Mouse (Mus musculus) heart, embryonic 12.5 days (tissue): ENCODE data around the gene Pigx. TPM values are rescaled to one million over a fixed set of nuclear protein-coding genes. Genes with fewer than 3 reads are reported as not detected.

ENCODE experiments used
- ATAC-seq: fragments of 200-750 bp; cut with Nextera tagmentation; 2 replicates; pipeline ENCODE4 v1.8.0; 2017; ENCODE audit warnings: moderate TSS enrichment, moderate library complexity; ENCODE audit not compliant: insufficient number of reproducible peaks, low FRiP score
- H3K27ac ChIP-seq: fragments of 300-500 bp; sonication (generic); 2 replicates; pipeline ENCODE4 v1.5.1; 2016; ENCODE audit warnings: mild to moderate bottlenecking, moderate library complexity; ENCODE audit not compliant: poor library complexity, severe bottlenecking
- H3K27me3 ChIP-seq: fragments of 300-500 bp; sonication (generic); replicated peaks from 2 replicates; pipeline ENCODE4 v1.6.1; 2016; ENCODE audit warnings: mild to moderate bottlenecking, moderate library complexity
- H3K36me3 ChIP-seq: fragments of 300-500 bp; sonication (generic); 2 replicates; pipeline ENCODE4 v1.6.1; 2016; ENCODE audit warnings: mild to moderate bottlenecking, moderate library complexity
- H3K4me1 ChIP-seq: fragments of 300-500 bp; sonication (generic); replicated peaks from 2 replicates; pipeline ENCODE4 v1.6.1; 2016; ENCODE audit warnings: mild to moderate bottlenecking
- H3K4me2 ChIP-seq: fragments of 300-500 bp; sonication (generic); 2 replicates; pipeline ENCODE4 v1.6.1; 2016; ENCODE audit warnings: mild to moderate bottlenecking, moderate library complexity
- H3K4me3 ChIP-seq: fragments of 300-500 bp; sonication (generic); 2 replicates; pipeline ENCODE4 v1.5.1; 2016; ENCODE audit warnings: mild to moderate bottlenecking
- H3K9ac ChIP-seq: fragments of 300-500 bp; sonication (generic); 2 replicates; pipeline ENCODE4 v1.6.1; 2016; ENCODE audit warnings: mild to moderate bottlenecking, moderate library complexity
- H3K9me3 ChIP-seq: fragments of 300-500 bp; sonication (generic); replicated peaks from 2 replicates; pipeline ENCODE4 v1.6.1; 2016; ENCODE audit warnings: mild to moderate bottlenecking, moderate library complexity
- WGBS: fragments of 180-500 bp; shearing (Covaris S2); methylation state at CpG from one replicate; pipeline ENCODE4 v1.1.7; 2016; 5-methylcytosine and 5-hydroxymethylcytosine counted together
- polyA plus RNA-seq: library from polyadenylated mRNA; unstranded; fragments of >200 nt; fragmentation: Nextera tagmentation; extraction: Ambion mirVana; gene quantifications from 2 replicates; pipeline ENCODE4 v1.2.1, GENCODE M21; 2016

Pigx gene
- polyA plus RNA-seq = 76.0 and 76.1 TPM in 2 replicates

DNA sequence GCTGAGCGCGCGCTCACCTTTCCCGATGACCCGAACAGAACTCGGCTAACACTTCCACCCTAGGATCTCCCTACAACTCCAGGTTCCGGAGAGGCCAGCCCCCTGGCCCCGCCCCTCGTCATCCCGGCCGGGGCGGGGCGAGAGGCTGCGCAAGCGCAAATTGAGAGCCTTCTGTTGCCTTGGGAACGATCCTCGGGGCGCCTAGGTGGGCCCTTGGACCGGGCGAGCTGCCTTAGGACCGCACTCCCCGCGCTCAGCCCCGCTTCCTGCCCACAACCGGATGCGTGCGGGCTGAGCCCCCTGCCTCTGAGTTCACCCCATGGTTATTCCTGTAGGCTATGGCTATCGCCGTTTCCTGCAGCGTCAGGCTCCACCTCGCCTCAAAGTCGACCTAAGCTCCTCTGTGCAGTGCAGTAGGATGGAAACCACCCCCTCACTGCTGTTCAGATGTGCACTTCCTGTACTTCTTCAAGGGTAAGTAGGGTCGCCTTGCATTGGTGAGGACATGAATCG, at the start of gene Pigx, which contains the start of gene Cep19:
Gene Pigx, minus strand, starts transcription at position 103 of the 513 bp plus-strand sequence.
Gene Cep19, plus strand, starts transcription at position 163 of the 513 bp plus-strand sequence.
- ATAC-seq = peak; percentile 94
- Histone ChIP-seq H3K27me3 (no peaks in the 10 kb centered on the region), H3K4me1 (peaks cover 12% of the 10 kb centered on the region), H3K9me3 (no peaks in the 10 kb centered on the region), H3K4me2 (peak within 1 kb of the TSS; percentile 73), H3K9ac (peak within 1 kb of the TSS; percentile 89), H3K36me3 (peaks cover 35% of the 10 kb centered on the region), H3K4me3 (peak within 1 kb of the TSS; percentile 82), H3K27ac (peak within 1 kb of the TSS; percentile 82)
- under 1% methylated on average over 34 of the region's 34 CpGs for WGBS

- no peak overlapping the region for H3K27ac ChIP-seq
- H3K4me3 ChIP-seq = no peak overlapping the region
- WGBS = 64% methylated on average over 12 of the region's 13 CpGs
Measured at GRCm38 (mm10) chr16:32147589-32148207, 48.2 kb upstream of the Pigx start.

GRCm38 (mm10) chr16:32144592-32144991, 45.1 kb upstream of the Pigx start:
- H3K4me2 ChIP-seq = no peak overlapping the region
- no peaks in the 10 kb centered on the region for H3K27me3 ChIP-seq
- H3K27ac ChIP-seq = no peak overlapping the region
- peaks cover 16% of the 10 kb centered on the region for H3K9me3 ChIP-seq
- H3K4me1 ChIP-seq = no peaks in the 10 kb centered on the region
- H3K9ac ChIP-seq = no peak overlapping the region
- no peak for ATAC-seq
- peaks cover 15% of the 10 kb centered on the region for H3K36me3 ChIP-seq
- H3K4me3 ChIP-seq = no peak overlapping the region
- WGBS = 87% methylated on average over 17 of the region's 17 CpGs

More at GRCm38 (mm10) chr16:32147589-32148207, 48.2 kb upstream of the Pigx start:
- Histone ChIP-seq H3K36me3 (peaks cover 15% of the 10 kb centered on the region), H3K9me3 (peaks cover 16% of the 10 kb centered on the region), H3K4me2 (peak overlapping the region; percentile 53), H3K4me1 (no peaks in the 10 kb centered on the region), H3K27me3 (no peaks in the 10 kb centered on the region), H3K9ac (0 out of 2 replicates have a peak overlapping the region, but pooled peaks have one; percentile 20)
- no peak for ATAC-seq

DNA sequence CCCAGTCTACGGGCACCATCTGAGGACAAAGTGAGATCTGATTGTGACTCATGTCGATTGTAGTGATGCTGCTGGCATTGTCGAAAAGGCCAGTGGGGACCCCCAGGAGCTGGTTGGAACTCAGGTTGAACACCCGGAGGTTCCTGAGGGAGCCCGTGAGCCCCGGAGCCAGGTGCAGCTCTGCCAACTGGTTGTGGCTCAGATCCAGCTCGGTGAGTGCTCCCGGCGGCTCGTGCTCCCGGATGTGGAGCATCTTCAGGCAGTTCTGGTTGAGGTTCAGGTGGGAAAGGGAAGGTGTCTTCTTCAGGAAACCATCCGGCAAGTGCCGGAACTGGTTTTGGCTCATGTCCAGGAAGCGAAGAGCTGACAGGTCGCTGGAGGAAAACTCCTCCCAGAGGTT, 44.2 kb upstream of the Pigx start:
- Histone ChIP-seq H3K4me1 (no peaks in the 10 kb centered on the region), H3K36me3 (peaks cover 15% of the 10 kb centered on the region), H3K9me3 (peaks cover 16% of the 10 kb centered on the region), H3K27me3 (no peaks in the 10 kb centered on the region), H3K4me2 (no peak overlapping the region), H3K9ac (no peak overlapping the region), H3K27ac (no peak overlapping the region), H3K4me3 (no peak overlapping the region)
- WGBS = 88% methylated on average over 15 of the region's 15 CpGs
- ATAC-seq = no peak

- no peaks in the 10 kb centered on the region for H3K27me3 ChIP-seq
- ATAC-seq = no peak
- 91% methylated on average over 1 of the region's 1 CpGs for WGBS
Measured at GRCm38 (mm10) chr16:32138954-32139353, 39.4 kb upstream of the Pigx start.

GRCm38 (mm10) chr16:32135842-32136357, 36.4 kb upstream of the Pigx start:
- Histone ChIP-seq H3K4me2 (no peak overlapping the region), H3K4me1 (no peaks in the 10 kb centered on the region), H3K9ac (no peak overlapping the region), H3K9me3 (no peaks in the 10 kb centered on the region), H3K36me3 (no peaks in the 10 kb centered on the region), H3K27ac (no peak overlapping the region), H3K4me3 (no peak overlapping the region), H3K27me3 (no peaks in the 10 kb centered on the region)
- ATAC-seq = no peak
- 78% methylated on average over 7 of the region's 7 CpGs for WGBS

More at GRCm38 (mm10) chr16:32138954-32139353, 39.4 kb upstream of the Pigx start:
- peaks cover 11% of the 10 kb centered on the region for H3K36me3 ChIP-seq
- H3K4me1 ChIP-seq = no peaks in the 10 kb centered on the region
- peaks cover 11% of the 10 kb centered on the region for H3K9me3 ChIP-seq
- no peak overlapping the region for H3K27ac ChIP-seq
- no peak overlapping the region for H3K4me3 ChIP-seq
- H3K4me2 ChIP-seq = no peak overlapping the region
- no peak overlapping the region for H3K9ac ChIP-seq

GRCm38 (mm10) chr16:32133148-32133547, 33.6 kb upstream of the Pigx start:
- Histone ChIP-seq H3K9ac (no peak overlapping the region), H3K4me2 (no peak overlapping the region), H3K27me3 (no peaks in the 10 kb centered on the region), H3K27ac (no peak overlapping the region), H3K9me3 (no peaks in the 10 kb centered on the region), H3K4me3 (no peak overlapping the region), H3K36me3 (no peaks in the 10 kb centered on the region), H3K4me1 (no peaks in the 10 kb centered on the region)
- ATAC-seq = no peak
- WGBS = 79% methylated on average over 3 of the region's 3 CpGs

DNA sequence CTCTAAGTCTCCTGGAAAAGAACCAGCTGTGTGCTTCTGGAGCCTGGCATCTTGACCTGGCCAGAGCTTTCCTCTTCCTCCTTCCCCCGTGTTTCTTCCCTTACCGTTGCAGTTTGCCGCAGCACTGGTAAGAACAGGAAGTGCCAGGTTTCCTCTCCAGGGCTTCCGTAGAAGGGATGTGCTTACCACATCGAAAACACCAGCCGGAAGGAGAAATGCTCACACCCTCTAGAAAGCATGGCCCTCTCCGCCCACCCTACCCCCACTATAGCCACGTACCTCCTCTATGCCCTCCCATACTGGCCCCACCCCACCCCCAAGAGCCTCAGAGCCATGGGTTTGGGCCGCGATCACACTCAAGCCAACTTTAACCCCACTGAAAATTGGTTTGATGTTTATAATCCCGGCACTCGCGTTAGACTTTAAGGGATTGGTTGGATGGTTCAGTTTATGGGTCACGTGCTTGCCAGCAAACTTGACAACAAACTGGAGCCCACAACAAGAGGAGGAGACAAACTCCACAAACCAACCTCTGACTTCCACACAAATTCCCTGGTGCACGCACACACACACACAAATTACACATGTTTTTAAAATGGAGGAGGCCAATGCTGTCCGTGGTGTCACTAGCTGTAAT, 30.8 kb upstream of the Pigx start:
- ATAC-seq = peak; percentile 67
- Histone ChIP-seq H3K36me3 (no peaks in the 10 kb centered on the region), H3K9ac (no peak overlapping the region), H3K9me3 (no peaks in the 10 kb centered on the region), H3K4me1 (no peaks in the 10 kb centered on the region), H3K27me3 (no peaks in the 10 kb centered on the region), H3K27ac (no peak overlapping the region), H3K4me2 (peak overlapping the region; percentile 56), H3K4me3 (peak overlapping the region; percentile 24)
- 54% methylated on average over 16 of the region's 16 CpGs for WGBS

DNA sequence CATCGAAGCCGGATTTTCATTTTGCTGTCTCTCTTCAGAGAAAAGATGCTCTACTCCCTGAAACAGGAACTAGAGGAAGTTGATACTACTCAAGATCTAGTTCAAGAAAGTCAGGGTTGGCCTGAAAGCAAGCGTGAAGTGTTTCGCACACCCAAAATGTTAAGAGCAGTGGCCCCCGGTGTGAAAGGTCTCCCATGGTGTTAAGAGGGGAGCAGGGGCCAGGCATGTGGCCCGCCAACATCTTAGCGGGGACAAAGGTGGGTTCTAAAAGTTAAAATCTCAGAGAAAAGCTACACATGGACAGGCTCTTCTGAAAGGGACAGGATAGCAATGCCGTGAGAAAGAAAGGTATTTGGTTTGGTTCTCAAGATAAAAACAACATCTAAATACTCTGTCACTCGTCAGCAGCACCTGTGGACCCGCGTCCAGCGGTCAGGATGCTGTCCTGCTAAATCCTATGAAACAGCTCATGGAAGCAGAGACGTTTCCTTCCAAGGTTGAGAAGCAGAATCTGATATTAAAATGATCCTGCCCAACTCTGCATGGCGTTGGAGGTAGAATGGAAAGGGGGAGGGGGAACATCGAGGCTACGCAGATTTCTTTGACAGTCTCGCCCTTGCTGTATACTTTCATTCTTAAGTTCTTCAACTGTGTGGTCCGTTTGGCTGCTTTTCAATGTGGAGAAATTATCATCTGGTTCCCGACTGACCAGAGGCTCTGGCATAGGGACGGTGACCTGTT, 30.1 kb upstream of the Pigx start:
- peak overlapping the region; percentile 24 for H3K4me3 ChIP-seq
- H3K27me3 ChIP-seq = no peaks in the 10 kb centered on the region
- ATAC-seq = 0 out of 2 replicates have a peak, but pooled peaks have one; percentile 4
- H3K4me1 ChIP-seq = no peaks in the 10 kb centered on the region
- WGBS = 57% methylated on average over 20 of the region's 20 CpGs
- H3K4me2 ChIP-seq = peak overlapping the region; percentile 56
- H3K27ac ChIP-seq = no peak overlapping the region
- H3K36me3 ChIP-seq = no peaks in the 10 kb centered on the region
- H3K9me3 ChIP-seq = no peaks in the 10 kb centered on the region
- H3K9ac ChIP-seq = no peak overlapping the region

GRCm38 (mm10) chr16:32127046-32127445, 27.5 kb upstream of the Pigx start:
- WGBS = 66% methylated on average over 4 of the region's 4 CpGs
- Histone ChIP-seq H3K4me3 (no peak overlapping the region), H3K27me3 (no peaks in the 10 kb centered on the region), H3K4me1 (no peaks in the 10 kb centered on the region; the same call in 1 of the 2 replicates), H3K36me3 (no peaks in the 10 kb centered on the region), H3K9me3 (no peaks in the 10 kb centered on the region), H3K9ac (no peak overlapping the region), H3K4me2 (no peak overlapping the region), H3K27ac (0 out of 2 replicates have a peak overlapping the region, but pooled peaks have one; percentile 13)
- no peak for ATAC-seq
